Mouse (Mus musculus): Measurements from ENCODE around the gene Araf.

Gene Araf

DNA sequence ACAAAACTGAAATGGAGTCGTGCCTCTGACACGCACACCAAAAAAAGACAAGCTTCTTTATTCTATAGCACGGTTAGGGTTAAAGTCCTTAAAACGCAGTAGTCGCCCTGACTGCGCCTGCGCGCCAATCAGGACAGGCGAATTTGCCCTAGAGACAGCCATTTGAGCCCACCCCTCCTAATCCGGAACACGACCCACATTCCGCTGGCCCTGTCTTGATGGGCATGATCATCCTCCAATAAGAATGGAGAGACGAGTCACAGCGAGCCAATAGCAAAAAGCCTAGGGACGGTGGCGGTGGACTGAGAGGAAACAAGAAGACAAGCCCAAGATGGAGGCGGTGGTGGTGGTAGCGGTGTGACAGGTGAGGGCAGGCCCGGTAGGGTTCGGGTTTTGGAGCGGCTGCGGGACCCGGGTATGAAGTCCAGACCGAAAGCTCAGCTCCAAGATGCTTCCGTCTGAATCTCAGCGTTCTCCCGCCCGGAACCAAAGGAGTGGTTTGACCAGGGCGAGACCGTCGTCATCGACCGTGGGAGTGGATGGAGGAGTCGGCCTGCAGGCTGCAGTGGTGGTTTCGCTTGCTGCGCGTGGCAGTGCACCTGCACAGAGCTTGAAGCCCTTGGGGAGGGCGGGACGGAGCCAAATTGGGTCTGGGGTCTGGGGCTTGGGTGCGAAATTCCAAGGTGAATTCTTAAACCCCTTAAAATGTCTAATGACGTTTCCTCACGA, 50.8 kb downstream of the Araf start:
- DNase-seq (ENCODE audit: low spot score) = peak; percentile 94

DNA sequence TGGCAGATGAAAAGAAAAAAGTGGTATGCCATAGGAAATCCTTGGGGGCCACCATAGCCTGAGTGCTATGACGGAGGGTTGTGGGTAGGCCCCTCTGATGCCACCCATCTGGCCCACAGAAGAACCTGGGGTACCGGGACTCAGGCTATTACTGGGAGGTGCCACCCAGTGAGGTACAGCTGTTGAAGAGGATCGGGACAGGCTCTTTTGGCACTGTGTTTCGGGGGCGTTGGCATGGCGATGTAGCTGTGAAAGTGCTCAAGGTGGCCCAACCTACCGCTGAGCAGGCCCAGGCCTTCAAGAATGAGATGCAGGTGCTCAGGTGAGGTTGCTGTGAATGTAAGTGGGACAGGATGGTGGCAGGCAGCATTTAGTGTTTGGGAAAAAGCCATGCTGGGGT, 56.2 kb downstream of the Araf start:
- no peak for DNase-seq (ENCODE audit: low spot score)

DNA sequence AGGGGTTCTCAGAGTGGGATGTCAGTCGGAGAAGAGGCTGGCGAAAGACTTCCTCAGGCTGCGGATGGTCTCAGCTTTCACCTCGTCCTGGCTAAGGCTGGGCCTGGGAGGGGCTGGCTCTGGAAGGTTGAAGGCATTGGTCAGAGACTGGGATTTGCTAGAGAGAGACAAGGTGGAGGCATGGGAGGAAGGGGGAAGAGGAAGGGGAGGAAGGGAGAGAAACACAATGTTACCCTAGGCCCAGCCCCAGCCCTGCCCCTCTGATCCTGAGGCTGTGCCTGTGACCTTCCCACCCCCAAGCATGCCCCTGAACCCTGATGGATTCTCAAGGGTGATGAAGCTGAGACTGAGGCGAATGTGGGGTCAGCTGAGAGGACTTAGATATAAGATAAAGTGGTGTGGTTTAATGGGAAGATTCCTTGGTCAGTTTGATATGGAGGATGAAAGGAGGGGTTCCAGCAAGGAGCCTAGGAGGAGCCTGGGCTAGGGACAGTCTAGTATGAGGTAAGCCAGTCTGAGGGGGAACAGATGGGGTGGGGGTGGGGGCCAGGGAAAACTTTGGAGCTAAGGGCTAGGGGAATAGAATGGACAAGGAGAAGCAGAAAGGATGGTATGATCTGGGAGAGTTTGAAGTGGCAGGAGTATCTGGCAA, 64.0 kb downstream of the Araf start:
- no peak for DNase-seq (ENCODE audit: low spot score)

DNA sequence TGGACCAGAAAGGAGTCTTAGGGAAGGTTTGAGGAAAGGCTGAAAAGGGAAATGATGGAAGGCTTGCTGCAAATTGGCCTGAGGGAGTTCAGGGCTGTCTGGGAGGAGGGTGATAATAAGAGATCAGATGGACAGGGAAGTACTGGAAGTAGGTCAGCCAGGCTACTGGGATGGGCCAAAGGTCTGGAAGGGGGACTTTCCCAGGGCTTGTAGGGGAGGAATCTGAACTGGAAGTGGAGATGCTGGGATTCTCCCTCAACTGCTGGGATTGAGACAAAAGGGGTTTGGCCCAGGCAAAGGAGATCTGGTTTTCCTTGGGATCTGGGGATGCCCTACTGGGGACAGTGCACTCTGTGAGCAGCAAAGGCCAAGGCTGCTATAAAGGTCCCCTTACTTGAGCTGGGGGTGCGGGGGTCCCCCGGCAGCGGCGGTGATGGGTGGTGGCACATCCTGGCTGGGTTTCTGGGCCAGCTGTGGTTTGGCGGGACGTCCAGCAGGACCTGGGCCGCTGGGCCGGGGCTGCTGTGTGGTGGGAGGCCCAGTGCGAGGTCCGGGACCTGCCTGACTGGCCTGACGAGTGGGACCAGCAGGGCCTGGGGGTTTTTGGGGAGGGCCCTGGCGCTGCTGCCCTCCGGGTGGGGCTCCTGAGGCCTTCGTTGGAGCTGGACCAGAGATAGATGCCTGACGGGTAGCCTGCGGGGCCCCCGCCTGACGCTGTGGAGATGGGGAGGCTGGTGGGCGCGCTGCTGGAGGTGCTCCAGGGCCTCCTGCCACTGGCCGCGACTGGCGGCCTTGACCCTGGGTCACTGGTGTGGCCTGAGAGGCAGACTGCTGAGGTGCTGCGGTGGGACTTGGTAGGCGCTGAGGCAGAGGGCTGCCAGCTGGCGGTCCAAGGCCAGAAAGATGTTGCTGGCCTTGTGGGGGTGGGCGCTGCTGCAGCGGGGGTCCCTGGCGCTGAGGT, 64.8 kb downstream of the Araf start:
- DNase-seq (ENCODE audit: low spot score) = no peak

DNA sequence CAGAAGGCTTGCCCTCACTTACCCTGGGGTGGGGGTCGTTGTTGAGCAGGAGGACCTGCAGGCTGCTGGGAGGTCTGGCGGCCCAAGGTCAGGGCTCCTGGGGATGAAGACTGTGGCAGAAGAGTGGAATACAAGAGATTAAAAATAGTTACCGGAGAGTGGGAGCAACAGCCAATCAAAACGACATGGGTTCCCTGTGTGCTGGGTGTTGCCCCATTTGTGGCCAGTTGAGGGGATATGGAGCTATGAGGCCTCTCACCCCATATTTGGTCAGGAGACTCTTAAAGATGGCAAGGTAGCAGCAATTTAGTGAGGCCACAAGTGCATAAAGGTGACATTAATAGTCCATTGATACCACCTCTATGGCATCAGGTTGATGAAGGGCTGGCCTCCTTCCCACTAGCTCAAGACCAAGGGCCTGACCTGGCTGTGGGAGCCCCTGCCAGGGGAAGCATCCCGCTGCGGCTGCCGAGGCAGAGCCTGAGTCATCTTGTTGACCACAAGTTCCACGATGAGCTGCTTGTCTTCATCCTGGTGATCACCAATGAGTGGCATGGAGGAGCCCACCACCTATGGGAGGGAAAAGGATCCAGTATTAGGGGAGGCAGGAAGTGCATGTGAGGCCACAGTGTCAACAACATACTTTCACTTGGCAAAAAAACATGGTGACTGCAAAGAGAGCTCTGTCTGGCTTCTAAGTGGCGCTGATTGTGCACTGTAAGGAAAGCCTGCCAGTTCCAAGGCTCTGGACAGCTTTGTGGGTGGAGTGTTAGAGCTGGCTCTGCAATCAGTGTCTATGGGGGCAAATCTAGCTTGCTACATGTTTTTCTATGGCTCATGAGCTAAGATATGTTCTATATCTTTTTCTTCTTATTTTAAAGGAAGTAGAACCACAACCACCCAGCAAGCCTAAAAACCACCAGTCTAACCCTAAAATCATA, 65.8 kb downstream of the Araf start:
- no peak for DNase-seq (ENCODE audit: low spot score)

DNA sequence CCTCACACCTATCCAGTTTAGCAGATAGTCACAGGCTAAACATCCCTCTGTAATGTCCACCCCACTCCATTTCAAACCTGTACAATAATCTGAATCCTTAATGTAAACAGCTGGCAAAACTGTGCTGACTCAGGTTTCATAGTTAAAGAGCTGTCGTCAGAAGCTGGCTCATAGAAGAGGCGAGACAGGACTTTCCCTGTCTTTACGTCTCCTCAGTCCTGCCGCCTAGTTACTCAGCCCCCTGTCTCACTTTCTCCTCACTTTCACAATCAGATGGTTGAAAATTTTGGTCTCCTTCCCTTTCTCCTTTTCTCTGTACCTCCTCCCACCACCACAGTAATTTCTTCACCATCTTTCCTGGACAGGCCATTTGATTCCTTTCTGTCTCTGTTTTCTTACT, 70.5 kb downstream of the Araf start:
- DNase-seq (ENCODE audit: low spot score) = no peak

DNA sequence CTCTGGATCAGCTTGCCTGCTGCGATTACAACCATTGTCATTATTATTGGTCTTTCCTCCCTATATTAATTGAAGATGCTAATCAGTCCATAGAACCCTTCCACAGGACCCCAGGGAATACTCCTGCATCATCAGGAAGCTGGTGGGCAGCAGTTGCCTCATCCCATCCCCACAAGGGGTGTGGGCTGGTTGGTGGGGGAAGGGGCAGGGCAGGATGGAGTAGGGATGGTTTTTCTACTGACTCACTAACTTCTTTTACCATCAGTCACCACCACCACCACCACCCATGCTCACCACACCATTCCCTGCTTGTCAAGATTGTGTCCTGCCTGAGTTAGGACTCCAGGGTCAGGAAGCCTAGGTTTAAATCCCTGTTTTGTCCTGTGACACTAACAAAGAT, 71.6 kb downstream of the Araf start:
- no peak for DNase-seq (ENCODE audit: low spot score)

DNA sequence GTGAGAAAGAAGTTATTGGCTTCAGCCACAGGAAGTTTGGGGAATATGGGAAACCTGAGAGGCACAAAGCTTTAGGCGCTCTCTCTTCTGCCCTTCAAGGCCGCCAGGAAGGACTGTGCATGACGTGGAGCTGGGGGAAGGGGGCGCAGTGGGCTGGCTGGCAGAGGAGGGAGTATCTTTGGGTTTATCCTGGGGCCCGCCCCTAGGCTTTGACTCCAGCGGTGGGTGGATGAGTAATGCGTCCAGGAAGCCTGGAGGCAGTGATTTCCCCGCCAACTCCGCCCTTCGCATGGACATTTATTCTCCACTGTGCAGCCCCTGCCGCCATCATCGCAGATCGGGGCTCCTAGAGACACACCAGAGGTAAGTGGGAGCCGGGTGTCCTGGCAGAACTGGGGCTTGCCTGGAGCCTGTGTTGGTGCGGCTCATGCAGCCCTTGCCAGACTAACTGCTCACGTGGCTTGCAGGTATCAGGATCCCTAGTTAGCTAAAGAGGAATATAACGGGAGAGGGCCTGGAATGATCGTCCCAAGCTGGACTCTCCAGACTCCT, 72.4 kb downstream of the Araf start, which contains the start of gene Timp1:
Gene Timp1, plus strand, starts transcription at position 205 of the 552 bp plus-strand sequence.
- peak; percentile 71 for DNase-seq (ENCODE audit: low spot score)

DNA sequence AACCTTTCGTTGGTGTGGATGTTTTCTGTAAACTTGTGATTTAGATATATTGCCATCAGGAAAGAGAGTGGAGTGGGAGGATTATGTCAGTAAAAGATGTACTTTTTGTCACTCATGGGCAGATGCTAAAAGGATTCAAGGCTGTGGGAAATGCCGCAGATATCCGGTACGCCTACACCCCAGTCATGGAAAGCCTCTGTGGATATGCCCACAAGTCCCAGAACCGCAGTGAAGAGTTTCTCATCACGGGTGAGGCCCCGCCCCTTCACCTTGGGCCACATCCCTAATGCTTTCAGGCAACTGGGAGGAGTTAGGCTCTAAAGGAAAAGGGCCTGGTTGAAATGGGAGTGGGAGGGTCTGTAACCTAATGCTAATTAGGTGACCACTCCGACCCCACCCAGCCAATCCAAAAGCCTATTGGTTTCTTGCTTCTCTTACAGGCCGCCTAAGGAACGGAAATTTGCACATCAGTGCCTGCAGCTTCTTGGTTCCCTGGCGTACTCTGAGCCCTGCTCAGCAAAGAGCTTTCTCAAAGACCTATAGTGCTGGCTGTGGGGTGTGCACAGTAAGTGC, 75.4 kb downstream of the Araf start:
- peak; percentile 50 for DNase-seq (ENCODE audit: low spot score)

DNA sequence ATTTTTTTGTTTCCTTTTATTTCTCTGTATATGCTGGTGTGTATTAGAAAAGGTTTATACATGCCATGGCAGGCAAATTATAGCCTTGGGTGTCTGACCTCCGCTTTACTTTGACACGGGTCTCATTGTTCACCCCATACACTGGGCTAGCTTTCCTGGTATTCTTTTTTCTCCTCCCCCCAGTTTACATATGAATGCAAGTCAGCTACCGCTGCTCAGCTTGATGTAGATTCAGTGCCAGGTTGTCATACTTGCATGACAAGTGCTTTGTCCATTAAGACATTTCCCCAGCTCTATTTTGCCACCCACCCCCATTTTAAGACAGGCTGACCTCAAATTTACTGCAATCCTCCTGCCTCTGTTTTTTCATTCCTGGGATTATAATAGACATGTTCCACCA, 77.6 kb downstream of the Araf start:
- DNase-seq (ENCODE audit: low spot score) = no peak

DNA sequence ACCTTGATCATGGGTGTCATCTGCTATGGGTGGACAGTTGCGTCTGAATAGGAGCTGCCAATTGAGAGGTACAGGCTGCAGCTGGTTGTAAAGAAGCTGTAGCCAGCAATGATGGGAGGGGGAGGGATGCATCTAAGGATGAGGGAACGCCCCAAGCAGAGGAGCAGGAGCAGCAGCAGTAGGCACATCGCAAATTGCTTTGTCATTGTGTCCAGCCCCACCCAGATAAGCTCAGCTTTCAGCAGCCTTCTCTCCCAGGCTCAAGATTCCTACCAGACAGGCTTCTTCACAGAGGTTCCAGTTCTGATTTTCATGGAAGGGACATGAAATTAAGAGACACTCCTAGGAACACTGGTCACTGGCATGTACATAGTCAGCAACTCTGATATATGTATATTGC, 112.5 kb downstream of the Araf start:
- DNase-seq (ENCODE audit: low spot score) = no peak

Data from embryo, embryonic 10.5 days (tissue).